ENCODE assay signal across 8 mouse cellular contexts in genomic region chrX:104413183-104413983, GRCm38 (mm10). TPM values are rescaled to one million over a fixed set of nuclear protein-coding genes. Genes with fewer than 3 reads are reported as not detected.
DNase-seq lines count a peak whose midpoint lies in the region; ATAC-seq and TF ChIP-seq lines count a peak whose summit lies in the region.

Gene Abcb7, minus strand, starts transcription at chrX:104413856.

- peak within 1 kb of the TSS; percentile 38 for H3K4me2 ChIP-seq in forebrain, embryonic 15.5 days (replicated peaks)
- H3K4me2 ChIP-seq in neural tube, embryonic 14.5 days (ENCODE audit: low read depth, low read length), result peak within 1 kb of the TSS; percentile 46

- peak within 1 kb of the TSS; percentile 75 for H3K4me3 ChIP-seq in G1E (ENCODE audit: low read depth, low read length)
- peak within 1 kb of the TSS; percentile 76 for H3K4me3 ChIP-seq in forebrain, embryonic 15.5 days
- peak within 1 kb of the TSS; percentile 59 for H3K4me3 ChIP-seq in neural tube, embryonic 14.5 days (ENCODE audit: low read depth, low read length)
- peak within 1 kb of the TSS; percentile 89 for H3K4me3 ChIP-seq in testis, adult 2 months (ENCODE audit: control insufficient read depth, low read depth, low read length)

- intact Hi-C loops in heart, postnatal 25 days (cut with DNase I), result loop anchor here (5.0 kb wide), 1 partner anchor 69 kb away; the partner anchor contains the start of gene Uprt

- 16% methylated on average over 58 of the region's 58 CpGs for WGBS in forebrain, embryonic 15.5 days
- 16% methylated on average over 50 of the region's 58 CpGs for WGBS in neural tube, embryonic 14.5 days

- TF ChIP-seq POLR2A in testis, adult 2 months (IDR thresholded peaks at IDR 0.05; ENCODE audit: control insufficient read depth, low read depth, low read length), result peak; percentile 19; the same call in 1 of the 2 replicates

- peak; percentile 13 for DNase-seq in G1E (ENCODE audit: low spot score)
- DNase-seq in cerebellum, adult 11-12 months, result peak; percentile 79
- peak; percentile 57 for DNase-seq in heart, postnatal 25 days (ENCODE audit: low spot score)
- peak; percentile 61 to 88 for DNase-seq in layer of hippocampus, adult 18-20 months (ENCODE audit: low spot score in 2 of 2)
- DNase-seq in lung, adult 18-20 months, result peak; percentile 83 to 87

- no peaks in the 10 kb centered on the region for H3K9me3 ChIP-seq in G1E (replicated peaks)
- H3K9me3 ChIP-seq in forebrain, embryonic 15.5 days, result no peaks in the 10 kb centered on the region
- no peaks in the 10 kb centered on the region for H3K9me3 ChIP-seq in neural tube, embryonic 14.5 days (ENCODE audit: control insufficient read depth, low read length)

- H3K27ac ChIP-seq in forebrain, embryonic 15.5 days (replicated peaks), result peak within 1 kb of the TSS; percentile 95
- peak within 1 kb of the TSS; percentile 88 for H3K27ac ChIP-seq in neural tube, embryonic 14.5 days (ENCODE audit: low read depth, low read length)
- peak within 1 kb of the TSS; percentile 62 for H3K27ac ChIP-seq in testis, adult 2 months (ENCODE audit: control insufficient read depth, insufficient read depth, low read depth, low read length)

- H3K36me3 ChIP-seq in G1E (replicated peaks), result peaks cover under 1% of the 10 kb centered on the region
- H3K36me3 ChIP-seq in forebrain, embryonic 15.5 days, result no peaks in the 10 kb centered on the region
- no peaks in the 10 kb centered on the region for H3K36me3 ChIP-seq in neural tube, embryonic 14.5 days (ENCODE audit: control insufficient read depth, insufficient read depth, low read length)
- no peaks in the 10 kb centered on the region for H3K36me3 ChIP-seq in testis, adult 2 months (ENCODE audit: control insufficient read depth, insufficient read depth, low read length)

- TF ChIP-seq CTCF in G1E (IDR thresholded peaks at IDR 0.05; ENCODE audit: low read depth, low read length), result no peak
- no peak for TF ChIP-seq CTCF in testis, adult 2 months (IDR thresholded peaks at IDR 0.05; ENCODE audit: control insufficient read depth, insufficient read depth, insufficient replicate concordance, low read depth, low read length)

- H3K27me3 ChIP-seq in G1E (ENCODE audit: insufficient read depth, low read length), result no peaks in the 10 kb centered on the region
- H3K27me3 ChIP-seq in forebrain, embryonic 15.5 days, result no peaks in the 10 kb centered on the region
- H3K27me3 ChIP-seq in neural tube, embryonic 14.5 days (ENCODE audit: control insufficient read depth, insufficient read depth, low read length), result no peaks in the 10 kb centered on the region
- H3K27me3 ChIP-seq in testis, adult 2 months (ENCODE audit: control insufficient read depth, insufficient read depth, low read length), result no peaks in the 10 kb centered on the region

- ATAC-seq in G1E (ENCODE audit: extremely low read depth, insufficient number of reproducible peaks, low FRiP score, poor library complexity, severe bottlenecking), result peak; percentile 88
- peak; percentile 97 for ATAC-seq in forebrain, embryonic 15.5 days (replicated peaks)
- peak; percentile 98 for ATAC-seq in neural tube, embryonic 14.5 days (ENCODE audit: low read depth)

- H3K4me1 ChIP-seq in G1E (ENCODE audit: insufficient read depth, low read depth, low read length), result peaks cover 2% of the 10 kb centered on the region; the same call in 1 of the 2 replicates
- H3K4me1 ChIP-seq in forebrain, embryonic 15.5 days, result 0 out of 2 replicates have a peak, but pooled peaks cover 3% of the 10 kb centered on the region
- H3K4me1 ChIP-seq in neural tube, embryonic 14.5 days (ENCODE audit: control insufficient read depth, insufficient read depth, low read length), result no peaks in the 10 kb centered on the region
- no peaks in the 10 kb centered on the region for H3K4me1 ChIP-seq in testis, adult 2 months (ENCODE audit: control insufficient read depth, insufficient read depth, low read length)

- H3K9ac ChIP-seq in forebrain, embryonic 15.5 days (replicated peaks), result peak within 1 kb of the TSS; percentile 77
- H3K9ac ChIP-seq in neural tube, embryonic 14.5 days (replicated peaks; ENCODE audit: low read depth, low read length), result peak within 1 kb of the TSS; percentile 73

RNA-seq across cellular contexts. Expression of gene Abcb7, which starts in this region (rescaled TPM):
- 48.7 and 50.3 TPM in 2 replicates for total RNA-seq in G1E (2014; fragmentation: Nextera tagmentation)
- 50.9 and 59.2 TPM in 2 replicates for total RNA-seq in G1E (2017)
- polyA plus RNA-seq in G1E (2012), result 28.6 and 43.6 TPM in 2 replicates
- 9.4 and 9.5 TPM in 2 replicates for polyA plus RNA-seq in forebrain, embryonic 15.5 days (2015; fragmentation: Nextera tagmentation; extraction: Ambion mirVana)
- total RNA-seq in heart, postnatal 25 days (2021), result 10 to 100 TPM; 35.8 to 36.3 TPM
- 10 to 100 TPM; 30.0 to 30.2 TPM for total RNA-seq in layer of hippocampus, adult 18-20 months (2021)
- polyA plus RNA-seq in neural tube, embryonic 14.5 days (2014; fragmentation: Nextera tagmentation; extraction: Ambion mirVana), result 12.2 and 14.1 TPM in 2 replicates
- 0.41 and 0.45 TPM in 2 replicates for polyA plus RNA-seq in testis, adult 2 months (2012; rRNA removed)

Comparison
In these comparisons a context has a peak if more than half of its experiments do, and no peak if none do; other contexts are left out.
1. Peak in every context shown above with its lines: DNase-seq, ATAC-seq, H3K4me3 ChIP-seq and H3K27ac ChIP-seq.
2. DNase-seq: peak in every context shown above with its lines; median percentile 85 in lung, adult 18-20 months; 79 in cerebellum, adult 11-12 months; 74 in layer of hippocampus, adult 18-20 months; 57 in heart, postnatal 25 days; 13 in G1E.